Mouse (Mus musculus): ENCODE measurements around the gene Cenps. TPM values are rescaled to one million over a fixed set of nuclear protein-coding genes. Genes with fewer than 3 reads are reported as not detected.
"Not testable (repeated sequence)": the region's sequence is repeated elsewhere in the genome, so short reads cannot be mapped to it uniquely, and the experiment has no call there.

The Cenps gene
- total RNA-seq, 2 experiments from 2014 or later, result 22.7 to 24.1 TPM

- intact Hi-C loops (cut with DNase I), result no loop called here
- peak in 1 of 2 experiments; percentile 24 for DNase-seq (ENCODE audit: low spot score in 2 of 2)
These were observed 6.2 kb downstream of the Cenps start for GRCm38 (mm10) chr4:149131021-149131752.

GRCm38 (mm10) chr4:149128467-149128866, 9.0 kb downstream of the Cenps start:
- no peak for DNase-seq (ENCODE audit: low spot score in 2 of 2)
- intact Hi-C loops (cut with DNase I), result no loop called here

GRCm38 (mm10) chr4:149126663-149127062, 10.8 kb downstream of the Cenps start, which contains the start of gene Cort:
Cort (minus strand) TSS chr4:149126763.
- peak in 1 of 2 experiments; percentile 39 for DNase-seq (ENCODE audit: low spot score in 2 of 2)

GRCm38 (mm10) chr4:149126115-149126509, 11.3 kb downstream of the Cenps start:
- intact Hi-C loops (cut with DNase I), result no loop called here
- no peak for DNase-seq (ENCODE audit: low spot score in 2 of 2)

More at GRCm38 (mm10) chr4:149126663-149127062, 10.8 kb downstream of the Cenps start, which contains the start of gene Cort:
- intact Hi-C loops (cut with DNase I), result no loop called here

GRCm38 (mm10) chr4:149125341-149126114, 11.9 kb downstream of the Cenps start:
- no peak for DNase-seq (ENCODE audit: low spot score in 2 of 2)
- intact Hi-C loops (cut with DNase I), result no loop called here

GRCm38 (mm10) chr4:149123432-149123831, 14.0 kb downstream of the Cenps start:
- no peak for DNase-seq (ENCODE audit: low spot score in 2 of 2)
- intact Hi-C loops (cut with DNase I), result no loop called here

- intact Hi-C loops (cut with DNase I), result not testable (repeated sequence)
- DNase-seq (ENCODE audit: low spot score in 2 of 2), result peak in 1 of 2 experiments; percentile 42
These were observed 17.4 kb downstream of the Cenps start for GRCm38 (mm10) chr4:149119978-149120562.

GRCm38 (mm10) chr4:149103875-149104561, 33.4 kb downstream of the Cenps start, which contains the start of gene Dffa:
Dffa (plus strand) TSS chr4:149104146.
- intact Hi-C loops (cut with DNase I), result no loop called here
- peak; percentile 93 for DNase-seq (ENCODE audit: low spot score in 2 of 2)

GRCm38 (mm10) chr4:149101456-149101855, 36.0 kb downstream of the Cenps start:
- intact Hi-C loops (cut with DNase I), result no loop called here

GRCm38 (mm10) chr4:149100449-149100848, 37.0 kb downstream of the Cenps start:
- intact Hi-C loops (cut with DNase I); DNase-seq (ENCODE audit: low spot score in 2 of 2): not testable (repeated sequence)

More at GRCm38 (mm10) chr4:149101456-149101855, 36.0 kb downstream of the Cenps start:
- no peak for DNase-seq (ENCODE audit: low spot score in 2 of 2)

GRCm38 (mm10) chr4:149099369-149100017, 37.9 kb downstream of the Cenps start, which contains the start of gene Pex14:
Pex14 (minus strand) TSS chr4:149099876.
- DNase-seq (ENCODE audit: low spot score in 2 of 2), result peak; percentile 92 to 93
- intact Hi-C loops (cut with DNase I), result no loop called here

- intact Hi-C loops (cut with DNase I), result no loop called here
- no peak for DNase-seq (ENCODE audit: low spot score in 2 of 2)
These were observed 38.9 kb downstream of the Cenps start for GRCm38 (mm10) chr4:149098571-149098970.

- no peak for DNase-seq (ENCODE audit: low spot score in 2 of 2)
- intact Hi-C loops (cut with DNase I), result no loop called here
These were observed 39.5 kb downstream of the Cenps start for GRCm38 (mm10) chr4:149097956-149098355.

- intact Hi-C loops (cut with DNase I), result no loop called here
- no peak for DNase-seq (ENCODE audit: low spot score in 2 of 2)
These were observed 46.1 kb downstream of the Cenps start for GRCm38 (mm10) chr4:149091364-149091763.

GRCm38 (mm10) chr4:149085381-149085780, 52.0 kb downstream of the Cenps start:
- no peak for DNase-seq (ENCODE audit: low spot score in 2 of 2)
- intact Hi-C loops (cut with DNase I), result no loop called here

GRCm38 (mm10) chr4:149081528-149081927, 55.9 kb downstream of the Cenps start:
- DNase-seq (ENCODE audit: low spot score in 2 of 2), result no peak
- intact Hi-C loops (cut with DNase I), result no loop called here

GRCm38 (mm10) chr4:149080111-149080510, 57.3 kb downstream of the Cenps start:
- intact Hi-C loops (cut with DNase I), result no loop called here
- DNase-seq (ENCODE audit: low spot score in 2 of 2), result no peak

- intact Hi-C loops (cut with DNase I), result no loop called here
These were observed 57.8 kb downstream of the Cenps start for GRCm38 (mm10) chr4:149079629-149080028.

GRCm38 (mm10) chr4:149078261-149078660, 59.2 kb downstream of the Cenps start:
- intact Hi-C loops (cut with DNase I), result no loop called here
- no peak for DNase-seq (ENCODE audit: low spot score in 2 of 2)

More at GRCm38 (mm10) chr4:149079629-149080028, 57.8 kb downstream of the Cenps start:
- DNase-seq (ENCODE audit: low spot score in 2 of 2), result no peak

Measured in left cerebral cortex, postnatal 14 days (tissue).